Mouse (Mus musculus): ENCODE data around the gene Terf2ip. TPM values are rescaled to one million over a fixed set of nuclear protein-coding genes. Genes with fewer than 3 reads are reported as not detected.

Terf2ip gene
- total and polyA plus RNA-seq, 3 experiments = 9.4 to 13.7 (median 12.4) TPM

DNA sequence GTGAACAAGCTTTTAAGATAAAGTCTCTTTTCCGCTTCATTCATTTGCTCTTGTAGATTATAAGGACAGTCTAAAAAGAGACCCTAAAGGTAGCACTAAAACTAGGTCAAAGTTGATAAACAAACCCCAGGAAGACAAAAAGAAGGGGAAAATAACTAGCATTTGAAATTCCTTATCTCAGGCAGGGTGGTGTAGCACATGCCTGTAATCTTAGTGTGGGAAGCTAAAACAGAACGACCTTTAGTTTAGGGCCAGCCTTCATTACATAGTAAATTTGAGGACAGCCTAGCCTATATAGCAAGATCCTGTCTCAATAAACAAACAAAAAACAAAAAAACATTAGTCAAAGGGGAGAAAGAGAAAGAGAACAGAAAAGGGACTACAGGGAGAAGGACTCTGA lies 3.5 kb upstream of the Terf2ip start:
- H3K27ac ChIP-seq (ENCODE audit: insufficient read depth, low read depth) = no peak overlapping the region
- peaks cover 2 to 15% of the 10 kb centered on the region in 2 experiments; a peak in 2 of 4 replicates for H3K4me1 ChIP-seq (ENCODE audit: control insufficient read depth in 1 of 2, insufficient read depth in 2 of 2)
- no peaks in the 10 kb centered on the region for H3K9me3 ChIP-seq (replicated peaks; ENCODE audit: low read length)
- peaks cover 31 to 55% of the 10 kb centered on the region in 2 experiments for H3K36me3 ChIP-seq (replicated peaks in 1 of 2; ENCODE audit: control insufficient read depth in 1 of 2, insufficient read depth in 1 of 2, low read length in 1 of 2)
- H3K9ac ChIP-seq (ENCODE audit: insufficient read depth, low read depth) = no peak overlapping the region
- dilution Hi-C loops (cut with MboI; ENCODE audit: extremely low pct_ligation_motif_present, extremely low pct_unique_long_range_greater_than_20kb, low sequenced_read_pairs) = no loop called here
- TF ChIP-seq ZNF384 (IDR thresholded peaks at IDR 0.05; ENCODE audit: low read depth, low read length) = no peak
- no peak for TF ChIP-seq EP300 (IDR thresholded peaks at IDR 0.05; ENCODE audit: low read length)
- TF ChIP-seq USF1 (IDR thresholded peaks at IDR 0.05; ENCODE audit: low read depth, low read length) = no peak
- TF ChIP-seq RCOR1 (conservative IDR thresholded peaks at IDR 0.05; ENCODE audit: low read depth, low read length) = no peak
- TF ChIP-seq IRF4 (IDR thresholded peaks at IDR 0.05; ENCODE audit: low read depth, low read length) = no peak
- no peak for TF ChIP-seq ETS1 (conservative IDR thresholded peaks at IDR 0.05; ENCODE audit: low read depth, low read length)
- TF ChIP-seq ZC3H11A (IDR thresholded peaks at IDR 0.05; ENCODE audit: low read depth, low read length) = no peak
- no peak for TF ChIP-seq NELFE (IDR thresholded peaks at IDR 0.05; ENCODE audit: low read depth, low read length)
- TF ChIP-seq MYC (IDR thresholded peaks at IDR 0.05; ENCODE audit: low read depth, low read length) = no peak
- TF ChIP-seq JUN (IDR thresholded peaks at IDR 0.05; ENCODE audit: insufficient read depth, low read depth, low read length) = no peak
- no peak for TF ChIP-seq SIN3A (IDR thresholded peaks at IDR 0.05; ENCODE audit: low read length)
- TF ChIP-seq ELF1 (IDR thresholded peaks at IDR 0.05; ENCODE audit: low read depth, low read length) = no peak
- no peak for TF ChIP-seq POLR2A (IDR thresholded peaks at IDR 0.05; ENCODE audit: low read depth, low read length)
- TF ChIP-seq KAT2A (IDR thresholded peaks at IDR 0.05; ENCODE audit: insufficient replicate concordance, low read length) = no peak
- no peak for TF ChIP-seq ZMIZ1 (IDR thresholded peaks at IDR 0.05; ENCODE audit: low read depth, low read length)
- no peak overlapping the region for H3K4me3 ChIP-seq (replicated peaks in 1 of 3; ENCODE audit: low read depth in 2 of 3, low read length in 2 of 3, poor library complexity in 1 of 3)
- no peak for DNase-seq (ENCODE audit: extremely low read depth)
- peaks cover 72% of the 10 kb centered on the region for H3K79me2 ChIP-seq (replicated peaks; ENCODE audit: control insufficient read depth, extremely low read depth, insufficient read depth, poor library complexity, severe bottlenecking)
- H3K4me2 ChIP-seq (ENCODE audit: insufficient read depth, low read depth, poor library complexity, severe bottlenecking) = no peak overlapping the region
- H3K27me3 ChIP-seq (replicated peaks) = no peaks in the 10 kb centered on the region
- in situ Hi-C loops (cut with MboI; ENCODE audit: low pct_ligation_motif_present, low pct_unique_long_range_greater_than_20kb, low sequenced_read_pairs) = no loop called here

GRCm38 (mm10) chr8:112009558-112009957 lies 1.6 kb upstream of the Terf2ip start:
- Histone ChIP-seq H3K36me3 (replicated peaks in 1 of 2; ENCODE audit: control insufficient read depth in 1 of 2, insufficient read depth in 1 of 2, low read length in 1 of 2) (peaks cover 17 to 41% of the 10 kb centered on the region in 2 experiments), H3K79me2 (replicated peaks; ENCODE audit: control insufficient read depth, extremely low read depth, insufficient read depth, poor library complexity, severe bottlenecking) (peaks cover 78% of the 10 kb centered on the region), H3K4me1 (ENCODE audit: control insufficient read depth in 1 of 2, insufficient read depth in 2 of 2) (peaks cover 8 to 22% of the 10 kb centered on the region in 2 experiments), H3K4me2 (ENCODE audit: insufficient read depth, low read depth, poor library complexity, severe bottlenecking) (peak overlapping the region; percentile 95), H3K27me3 (replicated peaks) (no peaks in the 10 kb centered on the region), H3K4me3 (replicated peaks in 1 of 3; ENCODE audit: low read depth in 2 of 3, low read length in 2 of 3, poor library complexity in 1 of 3) (peak overlapping the region; percentile 4 to 90 (median 23)), H3K9ac (ENCODE audit: insufficient read depth, low read depth) (no peak overlapping the region; the same call in 1 of the 2 replicates), H3K9me3 (replicated peaks; ENCODE audit: low read length) (no peaks in the 10 kb centered on the region), H3K27ac (ENCODE audit: insufficient read depth, low read depth) (no peak overlapping the region)
- dilution Hi-C loops (cut with MboI; ENCODE audit: extremely low pct_ligation_motif_present, extremely low pct_unique_long_range_greater_than_20kb, low sequenced_read_pairs) (no loop called here), in situ Hi-C loops (cut with MboI; ENCODE audit: low pct_ligation_motif_present, low pct_unique_long_range_greater_than_20kb, low sequenced_read_pairs) (no loop called here)
- TF ChIP-seq ELF1 (IDR thresholded peaks at IDR 0.05; ENCODE audit: low read depth, low read length) (0 out of 2 replicates have a peak, but pooled peaks have one; percentile 23), MAX (IDR thresholded peaks at IDR 0.05; ENCODE audit: low read length) (0 out of 2 replicates have a peak, but pooled peaks have one; percentile 17), TCF12 (IDR thresholded peaks at IDR 0.05; ENCODE audit: low read depth, low read length) (no peak)
- peak; percentile 69 for DNase-seq (ENCODE audit: extremely low read depth)
